Mouse (Mus musculus) megakaryocyte-erythroid progenitor cell, adult 5-6 weeks (primary cell): ENCODE data around the gene Cyren. TPM values are rescaled to one million over a fixed set of nuclear protein-coding genes. Genes with fewer than 3 reads are reported as not detected.

Experiments used
- ATAC-seq: replicated peaks from 2 replicates; pipeline ENCODE4 v1.8.0; 2016; ENCODE audit warnings: mild to moderate bottlenecking, inconsistent platforms; ENCODE audit not compliant: severe bottlenecking, poor library complexity, low FRiP score, low TSS enrichment
- total RNA-seq, 2 experiments: library from RNA; stranded (forward) in 1 of 2; stranded (reverse) in 1 of 2; fragments of 200-1000, 215-1000 nt in 1 of 2; fragments of >200 nt in 1 of 2; fragmentation: Nextera tagmentation in 1 of 2; gene quantifications; 2 replicates each; pipeline ENCODE4 v1.2.3; 2014 to 2017

Gene Cyren
- total RNA-seq, 2 experiments from 2014 or later = 8.5 to 27.8 TPM

GRCm38 (mm10) chr6:34869225-34869915 is 8.5 kb downstream of the Cyren start:
- ATAC-seq = peak; percentile 71

- 0 out of 2 replicates have a peak, but pooled peaks have one; percentile 11 for ATAC-seq
Observed at GRCm38 (mm10) chr6:34868507-34869217, 9.2 kb downstream of the Cyren start.

- no peak for ATAC-seq
Observed at GRCm38 (mm10) chr6:34867995-34868350, 9.9 kb downstream of the Cyren start.

GRCm38 (mm10) chr6:34867301-34867994 is 10.4 kb downstream of the Cyren start:
- ATAC-seq = no peak

GRCm38 (mm10) chr6:34866786-34867185 is 11.1 kb downstream of the Cyren start:
- no peak for ATAC-seq

GRCm38 (mm10) chr6:34865711-34866593 is 11.9 kb downstream of the Cyren start:
- ATAC-seq = no peak

- no peak for ATAC-seq
Observed at GRCm38 (mm10) chr6:34865213-34865612, 12.6 kb downstream of the Cyren start.

GRCm38 (mm10) chr6:34863786-34864514 is 13.9 kb downstream of the Cyren start:
- ATAC-seq = no peak

GRCm38 (mm10) chr6:34862791-34863403 is 15.0 kb downstream of the Cyren start, which contains the start of gene Tmem140:
Gene Tmem140 (plus strand): TSS chr6:34863146.
- ATAC-seq = peak; percentile 58

GRCm38 (mm10) chr6:34862381-34862780 is 15.5 kb downstream of the Cyren start:
- peak; percentile 70 for ATAC-seq

- ATAC-seq = peak; percentile 58
Observed at GRCm38 (mm10) chr6:34861546-34862053, 16.3 kb downstream of the Cyren start.

- ATAC-seq = no peak
Observed at GRCm38 (mm10) chr6:34832352-34832751, 45.5 kb downstream of the Cyren start.

- no peak for ATAC-seq
Observed at GRCm38 (mm10) chr6:34824406-34824805, 53.5 kb downstream of the Cyren start.

Other genes with a start within 250 kb of the Cyren start
- 4.5 and 7.0 TPM in 2 replicates for gene Agbl3, start 97.6 kb downstream of the Cyren start, total RNA-seq (2014; fragmentation: Nextera tagmentation)
- 5.5 and 8.9 TPM in 2 replicates for gene Agbl3, start 97.6 kb downstream of the Cyren start, total RNA-seq (2017)
- gene Tmem140, start 14.9 kb downstream of the Cyren start, total RNA-seq (2014; fragmentation: Nextera tagmentation) = 1.8 and 1.9 TPM in 2 replicates
- gene Tmem140, start 14.9 kb downstream of the Cyren start, total RNA-seq (2017) = 2.2 and 3.7 TPM in 2 replicates
- gene Wdr91, start 32.8 kb upstream of the Cyren start, total RNA-seq (2014; fragmentation: Nextera tagmentation) = 19.9 and 24.4 TPM in 2 replicates
- 24.4 and 37.8 TPM in 2 replicates for gene Wdr91, start 32.8 kb upstream of the Cyren start, total RNA-seq (2017)
- not detected in 2 replicates for gene Stra8, start 42.1 kb upstream of the Cyren start, total RNA-seq (2014; fragmentation: Nextera tagmentation)
- gene Stra8, start 42.1 kb upstream of the Cyren start, total RNA-seq (2017) = not detected in 2 replicates
- 0.77 TPM in 1 of 2 replicates, not detected in the other for gene Slc23a4, start 110.3 kb upstream of the Cyren start, total RNA-seq (2014; fragmentation: Nextera tagmentation)
- gene Slc23a4, start 110.3 kb upstream of the Cyren start, total RNA-seq (2017) = 0.27 and 1.3 TPM in 2 replicates